Mouse (Mus musculus) layer of hippocampus, postnatal 36 days (tissue): ENCODE measurements at regions not wholly inside any gene's neighbourhood (a gene's known extent, or its start where the extent isn't known, plus 50 kb on each side); places are given as distances from the start of the nearest gene placed in this dataset.
A peak's percentile ranks its signal among the peaks of the same experiment; 100 is the strongest.
"Not testable (repeated sequence)": the region's sequence is repeated elsewhere in the genome, so short reads cannot be mapped to it uniquely, and the experiment has no call there.

ENCODE experiments used
- DNase-seq, 2 experiments: peaks; one replicate each; pipeline ENCODE4 v3.0.0; 2022

DNA sequence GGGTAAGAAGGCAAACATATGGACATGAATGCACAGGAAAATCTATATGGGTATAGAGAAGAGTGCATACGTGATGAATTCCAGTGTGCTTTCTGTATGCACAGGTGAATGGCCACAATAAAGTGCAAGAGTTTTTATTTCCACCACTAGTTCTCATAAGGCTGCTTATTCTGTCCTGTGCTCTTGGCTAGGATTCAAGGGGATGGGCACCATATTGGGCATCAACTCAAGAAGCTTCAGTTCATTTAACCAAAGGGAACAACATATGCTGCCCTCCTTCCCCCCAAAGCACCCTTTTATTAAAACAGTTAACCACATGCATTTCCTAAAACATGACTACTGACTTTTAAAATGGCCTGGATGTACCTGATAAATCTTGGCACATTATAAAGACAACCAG, 356.2 kb downstream of the Fut8 start:
- no peak for DNase-seq

DNA sequence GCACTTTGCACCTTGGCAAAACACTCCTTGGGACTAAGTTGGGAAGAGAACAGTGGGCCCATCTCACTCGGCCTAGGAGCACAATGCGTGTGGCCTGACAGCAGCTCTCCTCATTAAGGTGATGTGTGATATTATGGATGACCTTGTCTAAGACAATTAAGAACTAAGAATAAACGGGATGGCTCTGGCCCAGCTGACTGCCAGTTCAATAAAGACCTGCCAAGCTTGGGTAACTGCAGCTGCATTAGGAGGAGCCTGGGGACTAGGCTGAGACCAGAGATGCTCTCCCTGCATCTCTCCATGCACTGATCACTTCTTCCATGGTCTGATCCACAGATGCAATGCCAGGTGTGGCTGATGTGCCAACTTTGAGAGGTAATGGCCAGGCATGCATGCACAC, 356.7 kb downstream of the Fut8 start:
- DNase-seq: no peak

DNA sequence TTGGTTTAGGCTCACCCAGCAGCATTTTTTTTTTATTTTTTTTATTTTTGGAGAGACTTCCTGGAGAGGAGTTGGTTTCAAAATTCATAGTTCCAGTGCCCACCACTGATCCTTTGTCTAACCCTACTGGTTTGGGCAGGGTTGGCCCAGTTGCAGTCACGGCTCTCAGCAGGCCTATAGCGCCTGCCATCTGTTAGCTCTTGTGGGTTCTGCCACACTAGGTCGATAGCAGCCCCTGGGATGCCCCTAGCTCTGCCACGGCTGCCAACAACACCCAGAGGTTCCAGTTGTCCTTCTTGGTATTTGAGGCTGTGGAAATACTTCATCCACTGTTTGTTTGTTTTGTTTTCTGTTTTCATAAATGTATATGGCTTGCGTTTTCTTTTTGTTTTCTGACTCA, 357.9 kb downstream of the Fut8 start:
- DNase-seq: no peak

DNA sequence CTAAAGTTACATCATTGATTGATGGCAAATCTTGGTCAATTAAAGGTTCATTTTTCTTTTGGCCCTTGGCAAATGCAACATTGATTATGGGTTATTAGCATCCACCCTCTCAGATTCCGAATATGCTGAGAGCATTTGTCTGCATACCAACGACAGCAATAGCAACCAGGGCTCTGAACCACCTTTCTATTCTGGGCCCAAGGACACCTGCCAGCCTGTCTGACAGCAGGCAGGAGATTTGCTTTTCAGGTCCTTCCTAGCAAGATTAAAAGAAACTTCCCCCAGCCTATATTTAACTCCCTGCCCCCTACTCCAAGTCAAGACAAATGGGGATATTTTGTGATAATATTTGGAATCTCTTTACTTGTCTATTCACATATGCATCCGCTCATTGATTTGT, 358.8 kb downstream of the Fut8 start:
- DNase-seq: no peak

DNA sequence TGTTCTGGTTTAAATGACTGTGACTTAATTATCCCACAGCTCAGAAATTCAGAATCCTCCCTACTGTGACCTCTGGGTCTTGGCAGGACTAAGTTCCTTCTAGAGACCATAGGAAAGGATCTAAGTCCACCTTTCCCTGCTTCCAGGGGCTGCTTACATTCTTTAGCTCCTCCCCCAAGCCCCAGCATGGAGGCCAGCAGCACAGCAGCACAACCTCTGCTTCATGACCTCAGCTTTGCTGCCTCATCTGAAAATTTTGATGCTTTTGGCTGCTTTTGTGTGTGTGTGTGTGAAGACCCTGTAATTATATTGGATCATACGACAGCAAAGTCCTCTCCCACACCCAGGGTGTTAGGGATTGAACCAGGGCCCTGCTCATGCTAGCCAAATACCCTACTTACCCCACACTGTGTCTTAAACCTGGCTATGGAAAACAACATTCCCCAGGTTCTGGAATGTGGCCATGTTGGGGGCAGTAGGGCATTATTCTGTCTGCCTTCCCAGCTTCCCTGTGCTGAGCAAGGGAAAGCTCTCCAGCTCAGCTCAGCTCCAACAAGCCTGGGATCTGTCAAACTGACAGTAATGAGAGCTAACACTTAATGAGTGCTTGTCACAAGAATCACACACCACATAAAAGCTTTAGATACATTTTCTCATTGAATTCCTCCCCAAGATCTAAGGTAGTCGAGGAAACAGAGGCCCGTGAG, 359.9 kb downstream of the Fut8 start:
- DNase-seq: no peak

DNA sequence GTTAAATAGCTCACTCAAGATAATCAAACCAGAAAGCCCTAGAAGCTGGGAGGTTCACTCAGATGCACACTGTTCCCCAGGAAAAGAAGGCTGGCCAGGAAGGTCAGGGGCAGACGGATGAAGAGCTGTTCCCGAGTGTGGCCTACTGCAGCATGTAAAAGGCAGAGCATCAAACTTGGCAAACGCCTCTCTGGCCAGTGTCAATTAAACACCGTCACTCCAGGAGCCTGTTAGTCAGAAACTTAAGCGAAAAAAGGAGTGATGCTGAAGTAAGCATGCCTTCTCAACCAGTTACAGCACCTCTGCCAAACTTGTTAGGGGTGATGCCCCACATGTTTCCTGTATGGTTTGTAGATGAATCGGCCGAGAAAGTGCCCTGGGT, 360.4 kb downstream of the Fut8 start:
- DNase-seq: no peak

DNA sequence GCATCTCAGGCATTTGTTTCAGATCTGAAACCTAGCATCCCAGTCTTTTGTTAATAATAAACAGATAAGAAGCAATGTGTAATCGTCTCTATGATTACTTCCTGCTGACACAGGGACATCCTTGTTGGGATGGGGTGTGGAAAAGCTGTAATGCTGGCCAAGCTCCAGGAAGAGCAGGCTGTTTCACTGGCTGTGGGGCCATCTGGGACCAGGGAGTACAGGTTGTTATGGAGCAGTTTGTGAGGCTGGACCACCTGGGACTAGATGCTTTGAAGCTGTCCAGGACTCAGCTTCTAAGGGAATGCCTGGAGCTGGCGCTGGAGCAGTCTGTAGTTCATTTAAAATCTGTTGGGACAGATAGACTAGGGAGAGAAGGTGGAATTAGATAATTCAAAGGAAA, 361.5 kb downstream of the Fut8 start:
- DNase-seq: no peak

DNA sequence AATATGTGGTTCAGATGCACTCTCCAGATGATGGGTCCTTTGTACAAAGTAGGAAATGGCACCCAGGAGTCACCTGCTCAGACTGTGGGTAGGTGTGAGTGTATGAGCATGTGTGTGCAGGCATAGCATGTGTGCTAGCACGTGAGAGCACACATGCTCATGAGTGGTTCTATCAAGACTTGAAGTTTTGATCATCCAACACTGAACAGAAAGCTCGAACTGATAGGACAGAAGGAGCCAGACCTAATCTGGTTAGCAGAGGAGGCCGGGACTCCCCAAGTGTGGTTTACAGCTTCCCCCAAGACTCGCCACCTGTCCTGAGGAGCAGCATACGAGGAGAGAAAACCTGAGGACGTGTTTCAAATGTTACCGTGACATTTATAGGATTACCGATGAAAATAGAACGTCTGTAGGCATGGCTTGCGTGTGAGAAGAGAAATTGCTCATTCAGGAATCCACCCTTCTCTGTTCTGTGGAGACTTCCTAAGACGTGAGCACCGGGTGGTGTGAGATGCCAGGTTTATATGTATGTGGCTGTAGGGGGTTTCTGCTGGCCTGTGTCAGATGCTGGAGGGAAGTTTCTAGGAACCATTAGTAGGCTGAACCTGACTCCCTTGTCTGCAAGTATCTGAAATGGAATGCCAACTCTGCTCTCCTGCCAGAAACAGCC, 366.0 kb downstream of the Fut8 start:
- no peak for DNase-seq

DNA sequence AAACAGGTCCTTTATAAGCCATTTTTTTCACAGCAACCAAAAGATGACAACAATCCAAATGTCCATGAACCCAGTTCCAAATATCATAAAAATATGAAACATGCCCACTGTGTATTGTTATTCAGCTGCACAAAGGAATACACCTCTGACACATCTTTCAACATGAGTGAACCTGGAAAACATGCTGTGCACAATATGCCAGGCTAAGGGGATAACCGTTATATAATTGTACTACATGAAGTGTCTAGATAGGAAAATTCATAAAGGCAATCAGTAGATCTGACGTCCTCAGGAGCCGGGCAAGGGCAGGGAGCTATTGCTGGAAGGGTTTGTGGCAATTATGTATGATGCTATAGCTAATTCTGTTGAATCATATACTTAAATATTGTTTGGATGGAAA, 379.6 kb downstream of the Fut8 start:
- no peak for DNase-seq

DNA sequence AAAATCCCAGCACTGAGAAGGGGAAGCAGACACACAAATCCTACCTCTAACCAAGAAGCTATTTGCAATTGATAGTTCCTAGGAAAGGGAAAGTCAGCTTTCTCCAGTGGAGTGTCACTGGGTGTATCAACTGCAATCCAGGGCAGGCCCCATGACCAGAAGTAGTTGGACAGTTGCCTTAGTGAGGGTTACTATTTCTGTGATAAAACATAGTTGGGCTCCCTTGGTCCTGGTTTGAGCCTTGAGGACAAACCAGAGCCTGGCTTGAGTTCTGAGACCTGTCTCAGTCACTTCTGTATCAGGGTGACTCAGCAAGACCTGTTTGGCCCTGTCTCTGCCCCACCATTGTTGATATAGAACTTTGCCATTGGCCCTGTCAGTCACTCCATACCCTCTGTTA, 384.3 kb downstream of the Fut8 start:
- DNase-seq: no peak

DNA sequence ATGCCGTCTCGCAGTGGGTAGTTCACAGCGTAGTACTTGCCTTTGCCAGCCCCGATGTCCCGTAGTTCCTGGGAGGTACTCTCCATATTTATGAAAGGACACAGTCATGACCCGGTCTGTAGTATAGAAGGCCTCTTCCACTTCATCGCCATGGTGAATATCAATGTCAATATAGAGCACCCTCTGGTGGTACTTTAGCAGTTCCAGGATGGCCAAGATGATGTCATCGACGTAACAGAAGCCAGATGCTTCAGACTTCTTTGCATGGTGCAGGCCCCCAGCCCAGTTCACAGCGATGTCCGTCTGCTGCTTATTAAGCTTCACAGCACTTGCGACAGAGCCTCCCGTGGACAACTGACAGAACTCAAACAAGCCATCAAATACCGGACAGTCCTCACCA, 386.4 kb downstream of the Fut8 start:
- DNase-seq: not testable (repeated sequence)

DNA sequence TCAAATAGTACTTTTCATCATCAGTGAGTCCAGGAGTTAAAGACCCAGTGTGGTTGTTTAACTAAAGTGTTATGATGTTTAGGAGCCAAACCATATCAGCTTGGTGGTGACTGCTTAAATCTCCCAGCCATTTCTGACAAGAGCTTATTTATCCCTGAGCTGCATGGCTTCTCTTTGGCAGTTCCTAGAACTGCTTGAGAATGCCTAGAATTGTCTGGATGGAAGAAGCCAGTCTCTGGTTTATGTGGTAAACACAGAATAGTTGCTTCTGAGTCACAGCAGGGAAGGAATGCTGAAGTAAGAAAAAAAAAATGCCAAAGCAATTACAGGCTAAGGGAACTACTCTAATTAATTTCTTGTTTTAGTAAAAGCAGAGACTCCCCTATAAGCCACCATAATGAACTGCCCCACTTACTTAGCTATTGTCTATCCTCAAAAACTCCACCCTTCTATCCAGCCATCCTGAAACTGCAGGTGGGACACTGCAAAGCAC, 390.5 kb downstream of the Fut8 start:
- no peak for DNase-seq

DNA sequence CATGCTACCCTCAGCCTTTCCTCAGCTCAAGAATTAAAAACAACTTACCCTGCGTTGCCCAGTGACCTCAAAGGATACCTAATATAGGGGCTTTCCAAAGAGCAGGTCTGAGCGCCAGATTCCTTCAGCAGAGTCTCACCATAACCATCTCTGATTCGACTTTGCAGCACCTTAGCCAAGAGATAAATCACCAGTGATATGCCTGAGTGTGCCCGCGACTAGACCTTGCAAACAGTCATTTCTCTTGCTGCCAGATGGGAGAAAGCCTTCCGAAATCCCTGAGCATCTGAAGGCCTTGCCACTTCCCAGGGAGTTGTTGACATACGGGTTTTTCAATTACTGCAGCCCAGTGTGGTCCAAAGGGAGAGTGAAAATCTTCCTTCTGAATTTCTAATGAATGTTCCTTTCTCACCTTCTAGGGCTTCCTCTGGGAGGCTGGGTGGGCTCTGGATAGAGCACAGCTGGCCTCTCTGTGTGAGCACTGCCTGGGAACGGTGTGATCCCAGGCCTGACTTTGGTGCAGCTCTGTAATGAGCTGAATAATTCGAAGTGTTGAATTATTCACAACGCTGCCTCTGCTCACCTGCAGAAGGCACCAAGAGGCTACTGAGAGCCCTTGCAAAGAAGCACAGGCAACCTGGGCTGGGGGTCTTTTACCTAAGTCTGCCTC, 396.2 kb downstream of the Fut8 start:
- no peak for DNase-seq

DNA sequence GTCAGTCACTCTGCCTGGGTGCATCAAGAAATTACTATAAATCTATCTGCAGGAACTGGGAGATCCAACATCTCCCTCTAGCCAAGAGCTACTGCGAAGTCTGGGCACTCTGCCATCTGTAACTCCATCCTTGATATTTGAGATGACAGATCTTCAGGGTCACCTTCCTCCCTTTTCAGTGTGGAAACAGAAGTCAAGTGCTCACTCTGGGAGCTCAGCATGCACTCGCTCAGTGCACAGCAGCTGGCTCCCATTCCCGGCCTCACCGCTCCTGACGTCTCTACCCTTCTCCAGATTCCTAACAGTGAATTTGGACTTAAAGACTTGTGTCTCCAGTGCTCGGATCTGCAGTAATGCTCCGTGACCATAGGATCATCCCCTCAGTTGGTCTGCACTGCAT, 400.3 kb downstream of the Fut8 start:
- DNase-seq: no peak

DNA sequence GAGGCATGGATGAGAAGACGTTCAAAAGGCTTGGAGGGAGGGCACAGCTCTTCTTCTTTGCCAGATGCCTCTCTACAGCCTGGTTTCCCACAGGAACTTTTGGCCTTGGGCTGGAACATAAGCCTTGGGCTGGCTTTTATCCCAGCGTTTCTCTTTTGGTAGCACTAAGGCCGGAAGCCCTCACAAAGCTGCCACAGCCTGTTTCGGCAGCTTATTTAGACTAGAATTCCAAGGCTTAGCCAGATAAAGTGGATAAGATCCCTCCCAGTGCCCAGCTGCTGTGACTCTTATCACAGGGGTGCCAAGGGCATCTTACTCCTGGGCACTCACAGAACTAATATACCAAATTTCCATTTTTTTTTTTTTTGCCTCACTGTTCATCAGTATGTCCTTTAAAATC, 404.4 kb downstream of the Fut8 start:
- no peak for DNase-seq

DNA sequence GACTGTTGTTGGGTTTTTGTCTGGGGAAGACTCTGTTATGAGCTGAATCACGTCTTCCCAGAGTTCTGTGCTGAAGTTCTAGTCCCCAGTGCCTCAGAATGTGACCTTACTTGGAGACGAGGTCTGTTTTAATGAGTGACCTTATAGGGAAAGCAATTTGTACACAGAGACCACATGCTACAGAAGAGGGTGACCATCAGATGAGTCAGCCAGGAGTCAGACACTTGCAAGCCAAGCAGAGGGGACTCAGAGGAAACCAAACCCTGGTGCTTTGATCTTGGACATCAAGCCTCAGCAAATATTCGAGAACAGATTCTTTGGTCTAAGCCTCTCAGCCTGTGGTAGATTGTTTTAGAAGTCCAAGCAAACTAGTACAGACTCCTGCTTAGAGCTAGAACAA, 409.9 kb downstream of the Fut8 start:
- DNase-seq: no peak

DNA sequence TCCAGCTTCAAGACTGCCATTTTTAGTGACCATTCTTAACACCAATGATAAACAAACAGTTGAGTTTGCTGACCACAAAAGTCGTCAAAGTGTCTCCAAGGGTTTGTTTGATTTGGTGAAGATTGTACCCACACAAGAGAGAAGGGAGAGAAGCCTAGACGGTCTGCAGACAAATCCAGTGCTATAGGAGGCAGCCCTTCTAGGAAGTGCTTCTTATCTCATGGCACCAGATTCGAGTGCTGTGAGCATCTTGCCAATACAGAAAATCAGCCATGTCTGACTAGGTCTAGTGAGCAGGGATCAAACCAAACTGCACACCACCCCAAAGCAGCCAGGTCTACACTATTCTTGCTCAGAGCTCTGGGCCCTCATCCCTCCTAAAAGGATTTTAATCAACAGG, 416.4 kb downstream of the Fut8 start:
- no peak for DNase-seq

DNA sequence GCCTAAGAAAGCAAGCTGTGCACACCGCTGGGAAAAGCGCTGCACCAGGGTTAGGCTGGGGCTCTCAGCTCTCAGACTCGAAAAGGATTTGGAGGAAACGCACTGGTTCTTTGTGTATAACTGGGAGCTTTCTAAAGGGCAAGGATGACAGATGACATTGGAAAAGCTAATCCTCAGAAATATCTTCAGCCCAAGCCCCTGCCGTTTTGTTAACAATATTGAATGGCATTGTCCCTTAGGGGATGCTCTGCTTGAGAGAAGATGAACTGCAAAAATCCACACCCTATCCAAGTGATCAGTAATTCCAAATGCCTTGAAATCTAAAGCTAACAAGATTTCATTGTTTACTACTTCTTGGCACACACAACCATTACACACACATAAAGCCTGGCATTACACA, 419.1 kb downstream of the Fut8 start:
- DNase-seq: no peak

DNA sequence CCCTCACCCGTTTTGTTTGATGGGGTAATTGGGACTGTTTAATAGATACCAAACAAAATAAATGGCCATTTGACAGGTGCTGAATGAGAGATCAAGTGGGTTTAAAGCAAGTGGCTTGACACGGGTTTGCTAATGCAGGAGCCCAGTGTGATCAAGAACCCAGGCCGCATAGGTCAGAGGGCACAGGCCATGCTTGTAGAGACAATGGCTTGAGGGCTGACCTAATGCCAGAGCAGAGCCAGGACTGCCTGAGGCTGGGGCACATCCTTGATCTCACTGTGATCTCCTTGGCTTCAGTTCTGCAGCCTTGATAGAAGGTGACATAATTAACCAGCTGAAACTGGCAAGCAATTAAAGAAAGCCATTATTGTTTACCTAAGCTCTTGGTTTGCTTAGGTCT, 420.0 kb downstream of the Fut8 start:
- DNase-seq: no peak

DNA sequence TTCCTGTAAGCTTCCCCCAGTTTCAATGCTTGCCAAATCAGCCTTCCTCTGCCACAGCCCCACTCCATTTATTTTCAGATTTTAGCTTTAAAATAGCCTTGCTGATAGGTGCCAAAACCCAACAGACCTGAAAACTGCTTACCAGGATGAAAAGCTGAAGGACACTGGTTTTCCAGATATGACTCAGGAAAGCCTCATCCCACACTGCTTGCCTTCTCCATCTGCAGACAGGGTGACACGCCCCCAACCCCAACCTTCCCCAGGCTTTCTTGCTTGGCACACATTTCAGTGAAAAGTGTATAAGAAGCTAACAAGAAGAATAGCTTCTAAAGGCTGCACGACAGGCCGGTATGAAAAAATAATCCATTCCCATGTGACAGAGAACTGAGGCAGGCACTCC, 425.3 kb downstream of the Fut8 start:
- DNase-seq: no peak

DNA sequence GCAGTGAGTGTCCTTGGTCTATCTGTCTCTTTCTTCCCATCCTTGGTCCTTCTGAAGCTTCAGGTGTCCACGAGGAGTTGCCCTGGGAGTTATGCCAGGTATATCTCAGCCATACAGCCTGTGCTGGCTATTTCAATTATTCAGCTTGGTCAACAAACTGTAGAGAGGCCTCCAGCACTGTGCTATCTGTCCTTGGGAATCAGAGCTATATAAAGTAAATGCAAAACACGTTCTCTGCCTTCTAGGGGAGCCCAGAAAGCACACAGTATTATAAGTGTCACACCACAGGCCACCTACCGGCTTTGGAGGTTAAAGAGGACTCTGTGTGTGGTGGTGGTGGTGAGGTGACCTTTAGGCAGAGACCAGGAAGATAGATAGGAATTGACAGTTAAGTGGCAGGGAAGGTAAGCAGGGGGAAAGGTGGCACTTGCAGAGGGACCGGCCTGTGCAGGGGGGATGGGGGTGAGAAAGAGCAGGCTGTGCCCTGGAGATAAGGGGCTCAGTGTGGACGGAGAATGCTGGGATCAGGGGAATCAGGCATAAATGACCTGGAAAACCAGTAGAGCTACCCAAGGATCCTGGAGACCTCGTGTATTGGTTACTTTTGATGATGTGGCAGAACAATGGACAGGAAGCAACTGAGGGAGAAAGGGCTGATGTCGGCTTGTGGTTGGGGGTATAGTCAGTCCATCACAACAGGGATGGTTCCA, 425.9 kb downstream of the Fut8 start:
- DNase-seq: no peak

DNA sequence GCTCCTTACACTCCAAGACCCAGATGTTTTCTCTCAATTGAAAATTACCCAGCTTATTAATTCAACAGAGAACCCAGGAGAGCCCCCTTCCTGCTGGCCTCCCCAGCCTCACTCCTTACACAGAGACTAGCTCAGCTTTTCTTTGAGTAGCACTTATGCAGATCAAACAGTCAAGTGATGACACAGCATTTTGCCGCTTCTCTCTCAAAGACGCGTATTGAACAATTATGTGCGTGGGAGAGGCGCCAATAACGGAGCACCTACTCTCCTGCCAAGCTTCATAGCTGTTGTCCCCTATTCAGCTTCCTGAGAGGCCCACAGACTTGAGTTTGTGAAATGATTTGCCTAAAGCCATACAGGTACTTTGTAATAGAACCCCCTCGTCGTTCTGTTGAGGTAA, 428.5 kb downstream of the Fut8 start:
- peak in 1 of 2 experiments; percentile 23 for DNase-seq

DNA sequence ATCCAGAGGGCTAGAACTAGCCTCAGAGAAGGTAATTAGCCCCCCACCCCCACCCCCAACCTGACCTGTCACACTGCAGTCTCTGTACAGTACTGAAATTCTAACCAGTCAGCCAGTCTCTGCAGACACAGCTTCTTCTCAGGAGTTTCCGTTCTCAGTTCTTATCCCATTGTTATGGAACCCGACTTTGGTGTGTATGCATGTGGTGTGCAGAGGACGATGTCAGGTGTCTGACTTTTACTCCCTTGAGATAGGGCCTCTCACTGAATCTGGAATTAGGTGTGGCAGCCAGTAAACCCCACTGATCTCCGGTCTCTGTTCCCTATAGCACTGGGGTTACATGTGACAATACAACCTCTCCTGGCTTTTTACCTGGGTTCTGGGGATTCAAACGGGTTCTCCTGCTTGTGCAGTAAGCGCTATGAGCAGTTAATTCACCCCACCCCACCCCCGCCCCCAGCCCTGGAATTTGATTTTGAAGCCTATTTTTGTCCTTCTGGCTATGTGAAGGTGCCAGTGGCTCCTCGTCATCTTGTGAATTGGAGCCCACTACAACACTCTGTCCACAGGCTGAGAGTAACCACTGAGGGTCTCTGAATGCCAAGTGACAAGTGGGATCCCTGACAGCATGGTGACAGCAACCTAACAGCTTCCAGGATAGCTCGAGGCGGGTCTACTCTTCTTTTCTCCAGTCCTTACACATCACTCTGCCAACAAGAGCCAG, 429.4 kb downstream of the Fut8 start:
- no peak for DNase-seq
